Mouse (Mus musculus) lung, postnatal 0 days (tissue): ENCODE data around the gene Baz2b. TPM values are rescaled to one million over a fixed set of nuclear protein-coding genes. Genes with fewer than 3 reads are reported as not detected.
"Not testable (repeated sequence)": the region's sequence is repeated elsewhere in the genome, so short reads cannot be mapped to it uniquely, and the experiment has no call there.

Source experiments
- ATAC-seq: fragments of 200-750 bp; cut with Nextera tagmentation; 2 replicates; pipeline ENCODE4 v1.8.0; 2017; ENCODE audit warnings: moderate library complexity
- DNase-seq: peaks from one replicate; pipeline ENCODE4 v3.0.0-alpha.2; 2016; ENCODE audit warnings: low spot score
- H3K27ac ChIP-seq: fragments of 300-500 bp; sonication (generic); 2 replicates; pipeline ENCODE4 v1.5.1; 2014; ENCODE audit warnings: antibody characterized with exemption, mild to moderate bottlenecking, low read length, mixed read lengths
- H3K27me3 ChIP-seq: fragments of 300-500 bp; sonication (generic); replicated peaks from 2 replicates; pipeline ENCODE4 v1.6.1; 2014; ENCODE audit warnings: low read length, mixed read lengths; ENCODE audit not compliant: insufficient read depth
- H3K36me3 ChIP-seq: fragments of 300-500 bp; sonication (generic); 2 replicates; pipeline ENCODE4 v1.6.1; 2014; ENCODE audit warnings: low read length, mixed read lengths; ENCODE audit not compliant: insufficient read depth
- H3K4me1 ChIP-seq: fragments of 300-500 bp; sonication (generic); 2 replicates; pipeline ENCODE4 v1.6.1; 2014; ENCODE audit warnings: antibody characterized with exemption, low read depth, low read length, mixed read lengths; ENCODE audit not compliant: insufficient read depth
- H3K4me2 ChIP-seq: fragments of 300-500 bp; sonication (generic); replicated peaks from 2 replicates; pipeline ENCODE4 v1.6.1; 2014; ENCODE audit warnings: low read depth, mild to moderate bottlenecking, low read length, moderate library complexity, mixed read lengths
- H3K4me3 ChIP-seq: fragments of 300-500 bp; sonication (generic); 2 replicates; pipeline ENCODE4 v1.5.1; 2014; ENCODE audit warnings: low read depth, low read length
- H3K9ac ChIP-seq: fragments of 300-500 bp; sonication (generic); replicated peaks from 2 replicates; pipeline ENCODE4 v1.6.1; 2014; ENCODE audit warnings: low read depth, mild to moderate bottlenecking
- H3K9me3 ChIP-seq: fragments of 300-500 bp; sonication (generic); 2 replicates; pipeline ENCODE4 v1.6.1; 2016; ENCODE audit warnings: low read length, mixed read lengths
- CTCF ChIP-seq: IDR thresholded peaks from 2 replicates; pipeline ENCODE4 v1.5.1; 2016; ENCODE audit warnings: antibody characterized with exemption, mild to moderate bottlenecking
- EP300 ChIP-seq: IDR thresholded peaks from 2 replicates; pipeline ENCODE4 v1.6.1; 2016; ENCODE audit warnings: antibody characterized with exemption, mild to moderate bottlenecking, control low read depth
- WGBS: fragments of 180-500 bp; shearing (Covaris S2); extraction: QIAGEN DNeasy Blood & Tissue Kit; methylation state at CpG from one replicate; pipeline ENCODE4 v1.1.7; 2014; 5-methylcytosine and 5-hydroxymethylcytosine counted together
- polyA plus RNA-seq: library from polyadenylated mRNA; unstranded; fragments of >200 nt; fragmentation: Nextera tagmentation; extraction: Ambion mirVana; gene quantifications from 2 replicates; pipeline ENCODE4 v1.2.1, GENCODE M21; 2015

Gene Baz2b
- polyA plus RNA-seq, 1 experiment from 2014 or later, result 63.0 TPM

GRCm38 (mm10) chr2:60145742-60146141, 63.9 kb downstream of the Baz2b start:
- Histone ChIP-seq H3K9ac (no peak overlapping the region), H3K27ac (no peak overlapping the region), H3K4me2 (no peak overlapping the region), H3K9me3 (no peaks in the 10 kb centered on the region), H3K27me3 (no peaks in the 10 kb centered on the region), H3K4me3 (no peak overlapping the region), H3K36me3 (no peaks in the 10 kb centered on the region), H3K4me1 (no peaks in the 10 kb centered on the region)
- DNase-seq, result no peak
- 42% methylated on average over 6 of the region's 6 CpGs for WGBS
- ATAC-seq, result no peak
- no peak for TF ChIP-seq CTCF
- TF ChIP-seq EP300, result no peak

- Histone ChIP-seq H3K4me1 (no peaks in the 10 kb centered on the region), H3K4me2 (no peak overlapping the region), H3K9me3 (no peaks in the 10 kb centered on the region), H3K27me3 (no peaks in the 10 kb centered on the region), H3K27ac (no peak overlapping the region), H3K9ac (no peak overlapping the region), H3K4me3 (no peak overlapping the region), H3K36me3 (no peaks in the 10 kb centered on the region)
- TF ChIP-seq EP300 (no peak), CTCF (no peak)
- ATAC-seq (no peak), DNase-seq (no peak)
- WGBS, result 55% methylated on average over 5 of the region's 5 CpGs
Measured at GRCm38 (mm10) chr2:60143383-60143782, 66.3 kb downstream of the Baz2b start.

DNA sequence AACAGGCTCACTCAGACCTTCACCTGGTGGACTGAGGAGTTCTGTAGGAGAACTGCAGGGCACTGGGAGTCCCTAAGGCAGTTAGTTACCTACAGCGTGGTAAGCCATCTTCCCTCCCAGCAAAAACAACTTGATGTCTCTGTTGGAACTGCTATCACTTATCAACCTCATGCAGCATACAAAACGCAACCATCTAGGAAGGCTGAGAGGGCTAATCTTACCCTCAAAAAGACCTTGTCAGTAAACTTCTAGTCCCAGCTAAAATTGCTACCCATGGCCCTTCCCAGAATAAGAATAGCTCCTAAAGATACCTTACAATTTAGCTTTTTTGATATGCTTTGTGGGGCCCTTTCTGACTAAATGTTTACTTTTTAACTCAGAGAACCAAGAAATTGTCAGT, 67.4 kb downstream of the Baz2b start:
- Histone ChIP-seq H3K4me2 (no peak overlapping the region), H3K27ac (no peak overlapping the region), H3K27me3 (no peaks in the 10 kb centered on the region), H3K4me1 (no peaks in the 10 kb centered on the region), H3K36me3 (no peaks in the 10 kb centered on the region), H3K9me3 (no peaks in the 10 kb centered on the region), H3K9ac (no peak overlapping the region), H3K4me3 (no peak overlapping the region)
- DNase-seq (no peak), ATAC-seq (no peak)
- TF ChIP-seq CTCF, result no peak
- TF ChIP-seq EP300, result no peak
- 80% methylated on average over 2 of the region's 2 CpGs for WGBS

DNA sequence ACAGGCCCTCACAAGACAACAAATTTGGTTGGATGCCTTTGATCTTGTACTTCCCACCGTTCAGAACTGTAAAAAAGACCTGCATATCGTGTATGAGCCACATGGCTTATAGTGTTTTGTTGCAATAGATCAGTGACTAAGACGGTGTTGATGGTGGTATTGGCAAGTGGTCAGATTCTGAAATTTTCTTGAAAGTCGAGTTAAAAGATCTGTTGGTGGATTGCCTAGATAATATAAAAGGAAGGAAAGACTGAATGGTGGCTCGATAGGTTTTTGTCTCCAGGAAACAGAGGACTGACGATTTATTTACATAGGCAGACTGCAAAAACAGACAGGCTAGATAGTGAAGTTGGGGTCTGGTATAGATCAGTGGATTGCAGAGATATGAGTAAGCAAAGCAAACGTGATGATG, 70.9 kb downstream of the Baz2b start:
- ATAC-seq, result no peak
- no peak overlapping the region for H3K27ac ChIP-seq
- H3K9ac ChIP-seq, result no peak overlapping the region
- H3K27me3 ChIP-seq, result no peaks in the 10 kb centered on the region
- no peak overlapping the region for H3K4me3 ChIP-seq
- DNase-seq, result no peak
- no peaks in the 10 kb centered on the region for H3K36me3 ChIP-seq
- H3K9me3 ChIP-seq, result no peaks in the 10 kb centered on the region
- H3K4me1 ChIP-seq, result no peaks in the 10 kb centered on the region
- H3K4me2 ChIP-seq, result no peak overlapping the region
- TF ChIP-seq CTCF (no peak), EP300 (no peak)
- WGBS, result 27% methylated on average over 7 of the region's 7 CpGs

- Histone ChIP-seq H3K4me1 (no peaks in the 10 kb centered on the region), H3K4me3 (no peak overlapping the region), H3K9ac (no peak overlapping the region), H3K9me3 (no peaks in the 10 kb centered on the region), H3K27me3 (no peaks in the 10 kb centered on the region), H3K27ac (no peak overlapping the region), H3K36me3 (no peaks in the 10 kb centered on the region), H3K4me2 (no peak overlapping the region)
- 67% methylated on average over 2 of the region's 2 CpGs for WGBS
- DNase-seq, result no peak
- TF ChIP-seq CTCF, result no peak
- no peak for TF ChIP-seq EP300
- ATAC-seq, result no peak
Measured at GRCm38 (mm10) chr2:60135796-60136195, 73.8 kb downstream of the Baz2b start.

DNA sequence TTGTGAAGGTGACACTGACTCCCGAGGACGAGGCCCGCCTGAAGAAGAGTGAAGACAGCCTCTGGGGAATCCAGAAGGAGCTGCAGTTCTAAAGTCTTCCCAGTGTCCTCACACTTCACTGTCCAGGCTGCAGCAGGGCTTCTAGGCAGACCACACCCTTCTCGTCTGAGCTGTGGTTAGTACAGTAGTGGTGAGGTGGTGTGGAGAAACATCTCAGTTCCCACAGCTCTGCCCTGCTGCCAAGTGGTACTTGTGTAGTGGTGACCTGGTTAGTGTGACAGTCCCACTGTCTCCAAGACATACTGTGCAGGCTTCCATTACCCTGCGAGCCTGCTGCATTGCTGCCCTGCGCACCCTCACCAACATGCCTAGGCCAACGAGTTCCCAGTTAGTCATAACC, 74.7 kb downstream of the Baz2b start:
- WGBS, result 94% methylated on average over 7 of the region's 7 CpGs
- H3K27me3 ChIP-seq, H3K4me1 ChIP-seq, ATAC-seq, H3K36me3 ChIP-seq, H3K9me3 ChIP-seq, DNase-seq, H3K27ac ChIP-seq, H3K4me3 ChIP-seq, H3K9ac ChIP-seq, H3K4me2 ChIP-seq: not testable (repeated sequence)

- H3K27ac ChIP-seq, result no peak overlapping the region
- H3K9ac ChIP-seq, result no peak overlapping the region
- no peaks in the 10 kb centered on the region for H3K27me3 ChIP-seq
- DNase-seq, result no peak
- H3K4me2 ChIP-seq, result no peak overlapping the region
- ATAC-seq, result no peak
- WGBS, result 65% methylated on average over 2 of the region's 2 CpGs
- no peak overlapping the region for H3K4me3 ChIP-seq
- TF ChIP-seq EP300 (no peak), CTCF (no peak)
- H3K4me1 ChIP-seq, result no peaks in the 10 kb centered on the region
- H3K36me3 ChIP-seq, result no peaks in the 10 kb centered on the region
- H3K9me3 ChIP-seq, result no peaks in the 10 kb centered on the region
Measured at GRCm38 (mm10) chr2:60133072-60133471, 76.6 kb downstream of the Baz2b start.
